Mouse (Mus musculus): ENCODE data around the gene Map1lc3a. TPM values are rescaled to one million over a fixed set of nuclear protein-coding genes. Genes with fewer than 3 reads are reported as not detected.

Map1lc3a gene
- polyA plus RNA-seq (2012; ENCODE audit: low replicate concordance), result 23.7 and 45.4 TPM in 2 replicates

DNA sequence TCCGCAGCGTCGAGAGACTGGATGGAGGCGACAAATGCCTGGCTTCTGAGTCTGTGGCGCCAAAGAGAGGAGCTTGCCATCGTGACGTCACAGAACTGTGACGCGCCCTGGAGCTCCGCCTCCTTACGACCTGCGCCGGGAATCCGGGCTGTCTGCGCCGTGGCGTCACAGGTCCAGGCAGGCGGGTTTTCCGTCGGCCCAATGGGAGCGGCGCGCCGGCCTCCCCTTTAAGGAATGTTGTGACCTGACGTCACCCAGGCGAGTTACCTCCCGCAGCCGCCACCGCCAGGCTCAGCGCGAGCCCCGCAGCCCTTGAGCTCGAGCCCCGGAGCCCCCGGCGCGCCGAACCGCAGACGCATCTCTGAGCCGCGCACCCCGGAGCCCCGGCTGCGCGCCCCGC, at the start of gene Map1lc3a:
TSS of gene Map1lc3a (plus strand) at position 103 of the 400 bp plus-strand sequence.

GRCm38 (mm10) chr2:155236362-155236992, 39.6 kb upstream of the Map1lc3a start, which contains the start of gene Dynlrb1:
TSS of gene Dynlrb1 (plus strand) at chr2:155236533.

Other genes with a start within 250 kb of the Map1lc3a start
- gene Ahcy, start 201.8 kb upstream of the Map1lc3a start, polyA plus RNA-seq (2012; ENCODE audit: low replicate concordance), result 2.5 and 22.2 TPM in 2 replicates
- gene Itch, start 142.8 kb upstream of the Map1lc3a start, polyA plus RNA-seq (2012; ENCODE audit: low replicate concordance), result 1.4 and 2.9 TPM in 2 replicates
- gene Dynlrb1, start 39.8 kb upstream of the Map1lc3a start, polyA plus RNA-seq (2012; ENCODE audit: low replicate concordance), result 8.5 and 43.6 TPM in 2 replicates
- 9.1 and 14.6 TPM in 2 replicates for gene Pigu, start 81.1 kb downstream of the Map1lc3a start, polyA plus RNA-seq (2012; ENCODE audit: low replicate concordance)
- gene Trp53inp2, start 104.8 kb downstream of the Map1lc3a start, polyA plus RNA-seq (2012; ENCODE audit: low replicate concordance), result 11.6 and 16.1 TPM in 2 replicates
- gene Ncoa6, start 197.6 kb downstream of the Map1lc3a start, polyA plus RNA-seq (2012; ENCODE audit: low replicate concordance), result 51.9 and 92.6 TPM in 2 replicates
- gene Acss2, start 241.7 kb downstream of the Map1lc3a start, polyA plus RNA-seq (2012; ENCODE audit: low replicate concordance), result 6.8 and 22.3 TPM in 2 replicates
- 0.42 and 2.8 TPM in 2 replicates for gene Ggt7, start 241.9 kb downstream of the Map1lc3a start, polyA plus RNA-seq (2012; ENCODE audit: low replicate concordance)

All from leukemia stem cell, adult 10-12 weeks (primary cell).